Mouse (Mus musculus): ENCODE data around the gene Pheta1.

DNA sequence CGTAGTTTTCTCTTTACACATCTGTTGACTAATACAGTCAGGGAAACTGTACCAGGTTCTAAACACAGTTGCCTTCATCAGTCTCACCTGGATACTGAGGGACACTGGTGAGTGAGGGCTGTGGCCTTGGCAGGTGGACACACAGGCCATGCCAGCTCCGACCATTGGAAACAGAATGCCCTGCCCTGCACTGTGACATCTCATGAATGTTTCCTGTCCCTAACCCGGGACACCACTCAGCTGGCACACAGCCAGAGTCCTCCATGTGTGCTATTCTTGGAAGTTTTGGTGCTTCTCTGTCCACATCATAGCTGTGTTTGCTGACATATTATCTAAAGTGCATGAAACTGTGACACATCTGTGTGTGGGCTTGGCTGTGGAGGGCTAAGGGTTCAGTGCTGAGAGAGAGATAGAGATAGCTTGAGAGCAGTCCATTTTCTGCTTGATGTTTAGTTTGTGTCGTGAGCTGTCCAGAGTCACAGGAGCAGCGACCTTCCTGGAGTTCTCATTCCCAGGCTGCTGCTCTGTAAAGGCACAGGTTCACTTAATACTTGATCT, 39.0 kb upstream of the Pheta1 start:
- TF ChIP-seq EP300 (IDR thresholded peaks at IDR 0.05) (no peak), CTCF (IDR thresholded peaks at IDR 0.05) (no peak)

All from lung, postnatal 0 days (tissue).